Mouse (Mus musculus): ENCODE data around the gene Rgcc.

DNA sequence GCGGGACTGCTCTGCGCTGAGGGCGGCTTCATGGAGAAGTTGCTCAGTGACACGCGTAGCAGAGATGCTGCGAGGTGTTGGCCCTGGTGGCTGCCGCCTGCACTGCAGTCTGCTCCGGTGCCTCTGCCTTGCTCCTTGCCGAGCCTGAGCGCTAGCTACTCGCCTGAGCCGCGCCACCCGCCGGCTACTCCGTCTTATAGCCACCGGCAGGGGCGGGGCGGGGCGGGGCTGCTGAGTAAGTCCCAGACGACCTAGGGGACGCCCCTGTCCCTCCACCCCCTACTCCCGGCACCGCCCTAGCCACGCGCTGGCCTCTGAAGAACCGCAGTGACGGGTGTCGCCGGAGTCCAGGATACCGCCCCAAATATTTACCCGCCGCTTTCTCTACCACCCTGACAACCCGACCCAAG, at the start of gene Rgcc:
- no peak; the same call in 1 of the 2 replicates for TF ChIP-seq HCFC1 (IDR thresholded peaks at IDR 0.05; ENCODE audit: borderline replicate concordance, insufficient read depth, low read length)
- no peak for TF ChIP-seq CHD2 (IDR thresholded peaks at IDR 0.05; ENCODE audit: low read depth, low read length)
- peak; percentile 7; the same call in 1 of the 2 replicates for TF ChIP-seq ZC3H11A (IDR thresholded peaks at IDR 0.05; ENCODE audit: borderline replicate concordance, low read depth, low read length)
- no peak for TF ChIP-seq ZNF384 (IDR thresholded peaks at IDR 0.05; ENCODE audit: low read depth, low read length)
- TF ChIP-seq MAFK (IDR thresholded peaks at IDR 0.05; ENCODE audit: insufficient read depth, low read depth, low read length), result no peak
